ENCODE assay signal across 9 mouse cellular contexts in genomic region chr17:49429471-49430129, GRCm38 (mm10). TPM values are rescaled to one million over a fixed set of nuclear protein-coding genes. Genes with fewer than 3 reads are reported as not detected.
DNase-seq lines count a peak whose midpoint lies in the region; ATAC-seq and TF ChIP-seq lines count a peak whose summit lies in the region.
"Had no signal": no experiment of that assay in that cellular context is flagged by ENCODE, and none has a peak within 500 bp of the region (broad histone marks: within the 10 kb centered on the region; RNA-seq: fewer than 3 reads in every experiment).

No protein-coding gene starts in this region.

- TF ChIP-seq CTCF in hindbrain, postnatal 0 days (IDR thresholded peaks at IDR 0.05; ENCODE audit: low read depth), result no peak

- no peak for ATAC-seq in heart, embryonic 13.5 days (ENCODE audit: extremely low read depth, insufficient number of reproducible peaks, low FRiP score, low TSS enrichment)
- no peak for ATAC-seq in hindbrain, postnatal 0 days
- no peak for ATAC-seq in stomach, embryonic 14.5 days (ENCODE audit: insufficient number of reproducible peaks, insufficient read depth, low FRiP score, low read depth)

- H3K9me3 ChIP-seq in heart, embryonic 13.5 days, result no peaks in the 10 kb centered on the region
- H3K9me3 ChIP-seq in hindbrain, postnatal 0 days (ENCODE audit: low read length), result no peaks in the 10 kb centered on the region
- no peaks in the 10 kb centered on the region for H3K9me3 ChIP-seq in stomach, embryonic 14.5 days (ENCODE audit: control insufficient read depth, low read depth, low read length)

- H3K27me3 ChIP-seq in heart, embryonic 13.5 days (replicated peaks), result no peaks in the 10 kb centered on the region
- H3K27me3 ChIP-seq in hindbrain, postnatal 0 days (ENCODE audit: insufficient read depth, low read length), result no peaks in the 10 kb centered on the region
- H3K27me3 ChIP-seq in stomach, embryonic 14.5 days (ENCODE audit: control insufficient read depth, insufficient read depth, low read length), result no peaks in the 10 kb centered on the region

- peak overlapping the region; percentile 90 for H3K4me2 ChIP-seq in heart, embryonic 13.5 days
- H3K4me2 ChIP-seq in hindbrain, postnatal 0 days (ENCODE audit: low read depth, low read length), result peak overlapping the region; percentile 95
- H3K4me2 ChIP-seq in stomach, embryonic 14.5 days (replicated peaks; ENCODE audit: low read depth, low read length), result peak overlapping the region; percentile 91

- H3K4me3 ChIP-seq in heart, embryonic 13.5 days, result peak overlapping the region; percentile 85
- H3K4me3 ChIP-seq in hindbrain, postnatal 0 days (ENCODE audit: low read length), result no peak overlapping the region
- H3K4me3 ChIP-seq in stomach, embryonic 14.5 days (ENCODE audit: low read depth, low read length), result peak overlapping the region; percentile 78; the same call in 1 of the 2 replicates

- peaks cover 33% of the 10 kb centered on the region for H3K4me1 ChIP-seq in heart, embryonic 13.5 days
- H3K4me1 ChIP-seq in hindbrain, postnatal 0 days (ENCODE audit: insufficient read depth, low read length), result no peaks in the 10 kb centered on the region
- H3K4me1 ChIP-seq in stomach, embryonic 14.5 days (ENCODE audit: control insufficient read depth, insufficient read depth, low read length), result peaks cover 21% of the 10 kb centered on the region

- no peak for DNase-seq in heart, postnatal 4 days
- peak; percentile 24 to 53 for DNase-seq in spleen, postnatal 10 days (ENCODE audit: low spot score in 2 of 2)
- no peak for DNase-seq in spleen, postnatal 36 days (ENCODE audit: low spot score in 2 of 2)
- no peak for DNase-seq in hindbrain, postnatal 0 days (ENCODE audit: low spot score)
- no peak for DNase-seq in Muller cell, postnatal 12 days (ENCODE audit: inconsistent ontology term)
- DNase-seq in left cerebral cortex, adult 11 months (ENCODE audit: low spot score), result no peak
- DNase-seq: spleen, adult 18-20 months had no signal

- no peak overlapping the region for H3K27ac ChIP-seq in heart, embryonic 13.5 days (replicated peaks)
- H3K27ac ChIP-seq in hindbrain, postnatal 0 days, result no peak overlapping the region
- no peak overlapping the region for H3K27ac ChIP-seq in stomach, embryonic 14.5 days (ENCODE audit: low read length)

- peak overlapping the region; percentile 94 for H3K9ac ChIP-seq in heart, embryonic 13.5 days
- no peak overlapping the region for H3K9ac ChIP-seq in hindbrain, postnatal 0 days (replicated peaks; ENCODE audit: low read length)
- no peak overlapping the region for H3K9ac ChIP-seq in stomach, embryonic 14.5 days (replicated peaks; ENCODE audit: low read depth, low read length)

- peaks cover 20% of the 10 kb centered on the region for H3K36me3 ChIP-seq in heart, embryonic 13.5 days
- H3K36me3 ChIP-seq in hindbrain, postnatal 0 days (ENCODE audit: insufficient read depth, low read length), result peaks cover 4% of the 10 kb centered on the region; the same call in 1 of the 2 replicates
- H3K36me3 ChIP-seq in stomach, embryonic 14.5 days (ENCODE audit: control insufficient read depth, insufficient read depth, low read length), result peaks cover 4% of the 10 kb centered on the region

- 82% methylated on average over 6 of the region's 6 CpGs for WGBS in heart, embryonic 13.5 days
- WGBS in hindbrain, postnatal 0 days, result 94% methylated on average over 6 of the region's 6 CpGs
- WGBS in stomach, embryonic 14.5 days, result 84% methylated on average over 6 of the region's 6 CpGs

RNA-seq across cellular contexts. Expression of gene Mocs1, which starts 1.4 kb away (rescaled TPM):
- polyA plus RNA-seq in heart, embryonic 13.5 days (2015; fragmentation: Nextera tagmentation; extraction: Ambion mirVana), result 5.0 and 5.9 TPM in 2 replicates
- total RNA-seq in heart, postnatal 4 days (2021), result 10 to 100 TPM; 15.6 to 19.6 TPM
- total RNA-seq in hindbrain, postnatal 0 days (2014; rRNA removed), result 13.6 and 18.4 TPM in 2 replicates
- 4.4 and 4.7 TPM in 2 replicates for polyA plus RNA-seq in hindbrain, postnatal 0 days (2015; fragmentation: Nextera tagmentation; extraction: Ambion mirVana)
- polyA plus RNA-seq in stomach, embryonic 14.5 days (2014; fragmentation: Nextera tagmentation; extraction: Ambion mirVana), result 9.9 and 10.7 TPM in 2 replicates

Comparison
In these comparisons a context has a peak if more than half of its experiments do, and no peak if none do; other contexts are left out.
1. DNase-seq: peak in spleen, postnatal 10 days (2 of 2); none in heart, postnatal 4 days (single experiment), spleen, postnatal 36 days (0 of 2), hindbrain, postnatal 0 days (single experiment), Muller cell, postnatal 12 days (single experiment) and left cerebral cortex, adult 11 months (single experiment).
2. Peak in every context shown above with its lines, with median percentiles within 50 percentile points of each other: H3K4me2 ChIP-seq.